Mouse (Mus musculus): ENCODE results near the gene Fam13a. TPM values are rescaled to one million over a fixed set of nuclear protein-coding genes. Genes with fewer than 3 reads are reported as not detected.

Gene Fam13a
- polyA plus RNA-seq, 1 experiment from 2014 or later = 5.8 TPM

- H3K27ac ChIP-seq (ENCODE audit: low read depth, low read length) = no peak overlapping the region
- no peak overlapping the region for H3K9ac ChIP-seq (ENCODE audit: low read depth, low read length)
- H3K4me1 ChIP-seq (replicated peaks; ENCODE audit: control insufficient read depth, insufficient read depth, low read length) = no peaks in the 10 kb centered on the region
- no peaks in the 10 kb centered on the region for H3K36me3 ChIP-seq (ENCODE audit: control insufficient read depth, insufficient read depth, low read length)
- H3K9me3 ChIP-seq (ENCODE audit: control insufficient read depth, low read length) = no peaks in the 10 kb centered on the region; the same call in none of the 2 replicates
- WGBS = 38% methylated on average over 8 of the region's 8 CpGs
- no peaks in the 10 kb centered on the region for H3K27me3 ChIP-seq (ENCODE audit: control insufficient read depth, insufficient read depth, low read length)
- peak; percentile 83 for ATAC-seq (ENCODE audit: low FRiP score)
- H3K4me3 ChIP-seq (ENCODE audit: low read depth, low read length) = no peak overlapping the region
- H3K4me2 ChIP-seq (replicated peaks; ENCODE audit: low read depth, low read length) = no peak overlapping the region
- peak; percentile 71 for DNase-seq (ENCODE audit: low spot score)
Measured at GRCm38 (mm10) chr6:58903171-58903570, 121.2 kb downstream of the Fam13a start.

- Histone ChIP-seq H3K4me1 (replicated peaks; ENCODE audit: control insufficient read depth, insufficient read depth, low read length) (no peaks in the 10 kb centered on the region), H3K4me3 (ENCODE audit: low read depth, low read length) (no peak overlapping the region), H3K9me3 (ENCODE audit: control insufficient read depth, low read length) (no peaks in the 10 kb centered on the region), H3K36me3 (ENCODE audit: control insufficient read depth, insufficient read depth, low read length) (no peaks in the 10 kb centered on the region), H3K9ac (ENCODE audit: low read depth, low read length) (no peak overlapping the region), H3K27me3 (ENCODE audit: control insufficient read depth, insufficient read depth, low read length) (no peaks in the 10 kb centered on the region), H3K27ac (ENCODE audit: low read depth, low read length) (no peak overlapping the region), H3K4me2 (replicated peaks; ENCODE audit: low read depth, low read length) (no peak overlapping the region)
- DNase-seq (ENCODE audit: low spot score) = no peak
- WGBS = 88% methylated on average over 7 of the region's 7 CpGs
- no peak for ATAC-seq (ENCODE audit: low FRiP score)
Measured at GRCm38 (mm10) chr6:58900536-58900935, 123.8 kb downstream of the Fam13a start.

- no peak for ATAC-seq (ENCODE audit: low FRiP score)
- no peaks in the 10 kb centered on the region for H3K36me3 ChIP-seq (ENCODE audit: control insufficient read depth, insufficient read depth, low read length)
Measured at GRCm38 (mm10) chr6:58899076-58899475, 125.3 kb downstream of the Fam13a start.

GRCm38 (mm10) chr6:58896648-58897047 lies 127.7 kb downstream of the Fam13a start:
- DNase-seq (ENCODE audit: low spot score) (no peak), ATAC-seq (ENCODE audit: low FRiP score) (no peak)
- Histone ChIP-seq H3K4me3 (ENCODE audit: low read depth, low read length) (no peak overlapping the region), H3K27ac (ENCODE audit: low read depth, low read length) (no peak overlapping the region), H3K4me1 (replicated peaks; ENCODE audit: control insufficient read depth, insufficient read depth, low read length) (no peaks in the 10 kb centered on the region), H3K9ac (ENCODE audit: low read depth, low read length) (no peak overlapping the region), H3K4me2 (replicated peaks; ENCODE audit: low read depth, low read length) (no peak overlapping the region), H3K36me3 (ENCODE audit: control insufficient read depth, insufficient read depth, low read length) (no peaks in the 10 kb centered on the region), H3K27me3 (ENCODE audit: control insufficient read depth, insufficient read depth, low read length) (no peaks in the 10 kb centered on the region), H3K9me3 (ENCODE audit: control insufficient read depth, low read length) (no peaks in the 10 kb centered on the region)
- 85% methylated on average over 3 of the region's 3 CpGs for WGBS

More at GRCm38 (mm10) chr6:58899076-58899475, 125.3 kb downstream of the Fam13a start:
- Histone ChIP-seq H3K4me3 (ENCODE audit: low read depth, low read length) (no peak overlapping the region), H3K27me3 (ENCODE audit: control insufficient read depth, insufficient read depth, low read length) (no peaks in the 10 kb centered on the region), H3K9ac (ENCODE audit: low read depth, low read length) (no peak overlapping the region), H3K4me1 (replicated peaks; ENCODE audit: control insufficient read depth, insufficient read depth, low read length) (no peaks in the 10 kb centered on the region), H3K9me3 (ENCODE audit: control insufficient read depth, low read length) (no peaks in the 10 kb centered on the region), H3K27ac (ENCODE audit: low read depth, low read length) (no peak overlapping the region), H3K4me2 (replicated peaks; ENCODE audit: low read depth, low read length) (no peak overlapping the region)
- WGBS = 90% methylated on average over 3 of the region's 3 CpGs
- no peak for DNase-seq (ENCODE audit: low spot score)

- Histone ChIP-seq H3K27me3 (ENCODE audit: control insufficient read depth, insufficient read depth, low read length) (no peaks in the 10 kb centered on the region), H3K4me1 (replicated peaks; ENCODE audit: control insufficient read depth, insufficient read depth, low read length) (no peaks in the 10 kb centered on the region), H3K9ac (ENCODE audit: low read depth, low read length) (no peak overlapping the region), H3K36me3 (ENCODE audit: control insufficient read depth, insufficient read depth, low read length) (no peaks in the 10 kb centered on the region), H3K4me2 (replicated peaks; ENCODE audit: low read depth, low read length) (no peak overlapping the region), H3K9me3 (ENCODE audit: control insufficient read depth, low read length) (no peaks in the 10 kb centered on the region), H3K27ac (ENCODE audit: low read depth, low read length) (no peak overlapping the region), H3K4me3 (ENCODE audit: low read depth, low read length) (no peak overlapping the region)
- WGBS = 91% methylated on average over 4 of the region's 4 CpGs
- no peak for DNase-seq (ENCODE audit: low spot score)
- no peak for ATAC-seq (ENCODE audit: low FRiP score)
Measured at GRCm38 (mm10) chr6:58894994-58895393, 129.4 kb downstream of the Fam13a start.

GRCm38 (mm10) chr6:58893307-58893706 lies 131.0 kb downstream of the Fam13a start:
- DNase-seq (ENCODE audit: low spot score) (no peak), ATAC-seq (ENCODE audit: low FRiP score) (no peak)
- Histone ChIP-seq H3K27ac (ENCODE audit: low read depth, low read length) (no peak overlapping the region), H3K4me2 (replicated peaks; ENCODE audit: low read depth, low read length) (no peak overlapping the region), H3K9me3 (ENCODE audit: control insufficient read depth, low read length) (no peaks in the 10 kb centered on the region), H3K4me3 (ENCODE audit: low read depth, low read length) (no peak overlapping the region), H3K36me3 (ENCODE audit: control insufficient read depth, insufficient read depth, low read length) (no peaks in the 10 kb centered on the region), H3K27me3 (ENCODE audit: control insufficient read depth, insufficient read depth, low read length) (no peaks in the 10 kb centered on the region), H3K9ac (ENCODE audit: low read depth, low read length) (no peak overlapping the region), H3K4me1 (replicated peaks; ENCODE audit: control insufficient read depth, insufficient read depth, low read length) (no peaks in the 10 kb centered on the region)
- 87% methylated on average over 6 of the region's 6 CpGs for WGBS

GRCm38 (mm10) chr6:58889917-58890316 lies 134.4 kb downstream of the Fam13a start:
- no peaks in the 10 kb centered on the region for H3K27me3 ChIP-seq (ENCODE audit: control insufficient read depth, insufficient read depth, low read length)
- no peak overlapping the region for H3K9ac ChIP-seq (ENCODE audit: low read depth, low read length)
- no peak overlapping the region for H3K4me2 ChIP-seq (replicated peaks; ENCODE audit: low read depth, low read length)
- no peaks in the 10 kb centered on the region for H3K36me3 ChIP-seq (ENCODE audit: control insufficient read depth, insufficient read depth, low read length)
- no peak overlapping the region for H3K27ac ChIP-seq (ENCODE audit: low read depth, low read length)
- 93% methylated on average over 3 of the region's 3 CpGs for WGBS
- ATAC-seq (ENCODE audit: low FRiP score) = no peak
- H3K9me3 ChIP-seq (ENCODE audit: control insufficient read depth, low read length) = no peaks in the 10 kb centered on the region
- H3K4me3 ChIP-seq (ENCODE audit: low read depth, low read length) = no peak overlapping the region
- H3K4me1 ChIP-seq (replicated peaks; ENCODE audit: control insufficient read depth, insufficient read depth, low read length) = no peaks in the 10 kb centered on the region
- no peak for DNase-seq (ENCODE audit: low spot score)

GRCm38 (mm10) chr6:58882271-58882670 lies 142.1 kb downstream of the Fam13a start:
- no peaks in the 10 kb centered on the region for H3K27me3 ChIP-seq (ENCODE audit: control insufficient read depth, insufficient read depth, low read length)
- DNase-seq (ENCODE audit: low spot score) = no peak
- H3K4me3 ChIP-seq (ENCODE audit: low read depth, low read length) = no peak overlapping the region
- no peaks in the 10 kb centered on the region for H3K9me3 ChIP-seq (ENCODE audit: control insufficient read depth, low read length)
- H3K36me3 ChIP-seq (ENCODE audit: control insufficient read depth, insufficient read depth, low read length) = no peaks in the 10 kb centered on the region
- WGBS = 83% methylated on average over 6 of the region's 6 CpGs
- no peak overlapping the region for H3K27ac ChIP-seq (ENCODE audit: low read depth, low read length)
- no peak overlapping the region for H3K4me2 ChIP-seq (replicated peaks; ENCODE audit: low read depth, low read length)
- H3K4me1 ChIP-seq (replicated peaks; ENCODE audit: control insufficient read depth, insufficient read depth, low read length) = no peaks in the 10 kb centered on the region
- no peak for ATAC-seq (ENCODE audit: low FRiP score)
- H3K9ac ChIP-seq (ENCODE audit: low read depth, low read length) = no peak overlapping the region

Measured in hindbrain, embryonic 11.5 days (tissue).